Mouse (Mus musculus): ENCODE data around the gene B4galnt1. TPM values are rescaled to one million over a fixed set of nuclear protein-coding genes. Genes with fewer than 3 reads are reported as not detected.

The B4galnt1 gene
- polyA plus RNA-seq, 1 experiment from 2014 or later = 6.9 TPM

Other genes starting within 250 kb of the B4galnt1 start
- gene Ctdsp2, start 186.5 kb upstream of the B4galnt1 start, polyA plus RNA-seq (2015; fragmentation: Nextera tagmentation; extraction: Ambion mirVana) = 78.2 and 78.9 TPM in 2 replicates
- gene Avil, start 164.5 kb upstream of the B4galnt1 start, polyA plus RNA-seq (2015; fragmentation: Nextera tagmentation; extraction: Ambion mirVana) = 0.32 and 0.56 TPM in 2 replicates
- 80.8 and 81.1 TPM in 2 replicates for gene Tsfm, start 134.4 kb upstream of the B4galnt1 start, polyA plus RNA-seq (2015; fragmentation: Nextera tagmentation; extraction: Ambion mirVana)
- gene Mettl1, start 123.8 kb upstream of the B4galnt1 start, polyA plus RNA-seq (2015; fragmentation: Nextera tagmentation; extraction: Ambion mirVana) = 65.5 and 66.9 TPM in 2 replicates
- 1.0 and 1.1 TPM in 2 replicates for gene Eef1akmt3, start 123.7 kb upstream of the B4galnt1 start, polyA plus RNA-seq (2015; fragmentation: Nextera tagmentation; extraction: Ambion mirVana)
- gene Cyp27b1, start 117.0 kb upstream of the B4galnt1 start, polyA plus RNA-seq (2015; fragmentation: Nextera tagmentation; extraction: Ambion mirVana) = 0.10 and 0.15 TPM in 2 replicates
- 1.5 and 1.8 TPM in 2 replicates for gene March9, start 105.0 kb upstream of the B4galnt1 start, polyA plus RNA-seq (2015; fragmentation: Nextera tagmentation; extraction: Ambion mirVana)
- 2,027 and 2,061 TPM in 2 replicates for gene Cdk4, start 101.7 kb upstream of the B4galnt1 start, polyA plus RNA-seq (2015; fragmentation: Nextera tagmentation; extraction: Ambion mirVana)
- gene Tspan31, start 95.0 kb upstream of the B4galnt1 start, polyA plus RNA-seq (2015; fragmentation: Nextera tagmentation; extraction: Ambion mirVana) = 174 and 188 TPM in 2 replicates
- gene Agap2, start 89.9 kb upstream of the B4galnt1 start, polyA plus RNA-seq (2015; fragmentation: Nextera tagmentation; extraction: Ambion mirVana) = 0.29 and 0.43 TPM in 2 replicates
- 80.8 and 84.9 TPM in 2 replicates for gene Os9, start 44.1 kb upstream of the B4galnt1 start, polyA plus RNA-seq (2015; fragmentation: Nextera tagmentation; extraction: Ambion mirVana)
- 1.4 and 1.6 TPM in 2 replicates for gene Slc26a10, start 15.4 kb downstream of the B4galnt1 start, polyA plus RNA-seq (2015; fragmentation: Nextera tagmentation; extraction: Ambion mirVana)
- gene Arhgef25, start 24.9 kb downstream of the B4galnt1 start, polyA plus RNA-seq (2015; fragmentation: Nextera tagmentation; extraction: Ambion mirVana) = 108 and 111 TPM in 2 replicates
- 169 and 173 TPM in 2 replicates for gene Dtx3, start 30.5 kb downstream of the B4galnt1 start, polyA plus RNA-seq (2015; fragmentation: Nextera tagmentation; extraction: Ambion mirVana)
- gene Pip4k2c, start 46.4 kb downstream of the B4galnt1 start, polyA plus RNA-seq (2015; fragmentation: Nextera tagmentation; extraction: Ambion mirVana) = 27.6 and 29.1 TPM in 2 replicates
- gene Kif5a, start 98.1 kb downstream of the B4galnt1 start, polyA plus RNA-seq (2015; fragmentation: Nextera tagmentation; extraction: Ambion mirVana) = 4.2 and 4.8 TPM in 2 replicates
- gene Dctn2, start 101.1 kb downstream of the B4galnt1 start, polyA plus RNA-seq (2015; fragmentation: Nextera tagmentation; extraction: Ambion mirVana) = 188 and 192 TPM in 2 replicates
- 15.0 and 16.7 TPM in 2 replicates for gene Mbd6, start 123.8 kb downstream of the B4galnt1 start, polyA plus RNA-seq (2015; fragmentation: Nextera tagmentation; extraction: Ambion mirVana)
- gene Mars, start 146.6 kb downstream of the B4galnt1 start, polyA plus RNA-seq (2015; fragmentation: Nextera tagmentation; extraction: Ambion mirVana) = 118 and 122 TPM in 2 replicates
- 5.2 and 5.4 TPM in 2 replicates for gene Arhgap9, start 156.7 kb downstream of the B4galnt1 start, polyA plus RNA-seq (2015; fragmentation: Nextera tagmentation; extraction: Ambion mirVana)
- 14.8 and 16.5 TPM in 2 replicates for gene Gli1, start 176.7 kb downstream of the B4galnt1 start, polyA plus RNA-seq (2015; fragmentation: Nextera tagmentation; extraction: Ambion mirVana)
- gene Inhbe, start 189.2 kb downstream of the B4galnt1 start, polyA plus RNA-seq (2015; fragmentation: Nextera tagmentation; extraction: Ambion mirVana) = 0.04 and 0.05 TPM in 2 replicates
- gene Inhbc, start 205.2 kb downstream of the B4galnt1 start, polyA plus RNA-seq (2015; fragmentation: Nextera tagmentation; extraction: Ambion mirVana) = not detected in 2 replicates
- gene R3hdm2, start 215.1 kb downstream of the B4galnt1 start, polyA plus RNA-seq (2015; fragmentation: Nextera tagmentation; extraction: Ambion mirVana) = 43.3 and 54.5 TPM in 2 replicates